Mouse (Mus musculus): Measurements from ENCODE around the gene Mrps26.
"Not testable (repeated sequence)": the region's sequence is repeated elsewhere in the genome, so short reads cannot be mapped to it uniquely, and the experiment has no call there.

The Mrps26 gene

GRCm38 (mm10) chr2:130575873-130576272, 12.3 kb downstream of the Mrps26 start, which contains the start of gene Oxt:
TSS of gene Oxt (plus strand) at chr2:130576173.
- ATAC-seq (ENCODE audit: low TSS enrichment) = no peak

GRCm38 (mm10) chr2:130576564-130576963, 13.0 kb downstream of the Mrps26 start:
- not testable (repeated sequence) for ATAC-seq (ENCODE audit: low TSS enrichment)

- no peak for ATAC-seq (ENCODE audit: low TSS enrichment)
Observed at GRCm38 (mm10) chr2:130577021-130577420, 13.5 kb downstream of the Mrps26 start.

GRCm38 (mm10) chr2:130577632-130578031, 14.1 kb downstream of the Mrps26 start:
- ATAC-seq (ENCODE audit: low TSS enrichment) = no peak

- ATAC-seq (ENCODE audit: low TSS enrichment) = peak; percentile 70; the same call in 1 of the 2 replicates
Observed at GRCm38 (mm10) chr2:130578148-130578547, 14.6 kb downstream of the Mrps26 start.

GRCm38 (mm10) chr2:130579791-130580190, 16.2 kb downstream of the Mrps26 start:
- no peak for ATAC-seq (ENCODE audit: low TSS enrichment)

GRCm38 (mm10) chr2:130581201-130581600, 17.7 kb downstream of the Mrps26 start:
- no peak for ATAC-seq (ENCODE audit: low TSS enrichment)

GRCm38 (mm10) chr2:130582552-130582951, 19.0 kb downstream of the Mrps26 start, which contains the start of gene Avp:
TSS of gene Avp (minus strand) at chr2:130582554.
- no peak for ATAC-seq (ENCODE audit: low TSS enrichment)

- ATAC-seq (ENCODE audit: low TSS enrichment) = no peak
Observed at GRCm38 (mm10) chr2:130583902-130584560, 20.5 kb downstream of the Mrps26 start.

- ATAC-seq (ENCODE audit: low TSS enrichment) = peak; percentile 80
Observed at GRCm38 (mm10) chr2:130586016-130586415, 22.5 kb downstream of the Mrps26 start.

GRCm38 (mm10) chr2:130588373-130588772, 24.8 kb downstream of the Mrps26 start:
- ATAC-seq (ENCODE audit: low TSS enrichment) = no peak

GRCm38 (mm10) chr2:130589157-130589556, 25.6 kb downstream of the Mrps26 start:
- ATAC-seq (ENCODE audit: low TSS enrichment) = no peak

GRCm38 (mm10) chr2:130589761-130590160, 26.2 kb downstream of the Mrps26 start:
- ATAC-seq (ENCODE audit: low TSS enrichment) = no peak

GRCm38 (mm10) chr2:130591016-130591415, 27.5 kb downstream of the Mrps26 start:
- ATAC-seq (ENCODE audit: low TSS enrichment) = no peak

GRCm38 (mm10) chr2:130595596-130595995, 32.1 kb downstream of the Mrps26 start:
- ATAC-seq (ENCODE audit: low TSS enrichment) = no peak

GRCm38 (mm10) chr2:130597601-130598010, 34.1 kb downstream of the Mrps26 start:
- ATAC-seq (ENCODE audit: low TSS enrichment) = peak; percentile 85

GRCm38 (mm10) chr2:130598399-130598798, 34.9 kb downstream of the Mrps26 start:
- ATAC-seq (ENCODE audit: low TSS enrichment) = no peak

GRCm38 (mm10) chr2:130602195-130602594, 38.7 kb downstream of the Mrps26 start:
- no peak for ATAC-seq (ENCODE audit: low TSS enrichment)

- no peak for ATAC-seq (ENCODE audit: low TSS enrichment)
Observed at GRCm38 (mm10) chr2:130613091-130613490, 49.5 kb downstream of the Mrps26 start.

Measured in frontal cortex, adult (tissue).